Mouse (Mus musculus) olfactory bulb, adult 2 months (tissue): ENCODE data around the gene Gm5108. TPM values are rescaled to one million over a fixed set of nuclear protein-coding genes. Genes with fewer than 3 reads are reported as not detected.

Source experiments
- H3K27ac ChIP-seq: fragments of 200-500 bp; 2 replicates; pipeline ENCODE4 v1.5.1; 2012; ENCODE audit warnings: low read depth, low read length; ENCODE audit not compliant: insufficient read depth
- H3K4me1 ChIP-seq: fragments of 200-500 bp; 2 replicates; pipeline ENCODE4 v1.6.1; 2012; ENCODE audit warnings: low read length; ENCODE audit not compliant: control insufficient read depth, insufficient read depth
- H3K4me3 ChIP-seq: fragments of 200-500 bp; 2 replicates; pipeline ENCODE4 v1.5.1; 2012; ENCODE audit warnings: mild to moderate bottlenecking, low read depth, low read length, moderate library complexity; ENCODE audit not compliant: insufficient read depth
- CTCF ChIP-seq: fragments of 200-500 bp; IDR thresholded peaks from 2 replicates; pipeline ENCODE4 v1.5.1; 2012; ENCODE audit warnings: low read depth, mild to moderate bottlenecking, low read length, moderate library complexity; ENCODE audit not compliant: insufficient read depth
- POLR2A ChIP-seq: fragments of 200-500 bp; IDR thresholded peaks from 2 replicates; pipeline ENCODE4 v1.6.1; 2012; ENCODE audit warnings: mild to moderate bottlenecking, low read depth, low read length, moderate library complexity; ENCODE audit not compliant: insufficient read depth
- WGBS: fragments of 180-500 bp; shearing (Covaris S2); methylation state at CpG from one replicate; pipeline ENCODE4 v1.1.7; 2018; 5-methylcytosine and 5-hydroxymethylcytosine counted together
- polyA plus RNA-seq: library from polyadenylated mRNA; stranded (reverse); fragments of >200 nt; gene quantifications from 2 replicates; pipeline ENCODE4 v1.2.4, GENCODE M21; 2012; ENCODE audit warnings: low replicate concordance; ENCODE audit not compliant: missing spikeins, insufficient read depth, insufficient read length

Gene Gm5108
- polyA plus RNA-seq, 1 experiment = not detected

DNA sequence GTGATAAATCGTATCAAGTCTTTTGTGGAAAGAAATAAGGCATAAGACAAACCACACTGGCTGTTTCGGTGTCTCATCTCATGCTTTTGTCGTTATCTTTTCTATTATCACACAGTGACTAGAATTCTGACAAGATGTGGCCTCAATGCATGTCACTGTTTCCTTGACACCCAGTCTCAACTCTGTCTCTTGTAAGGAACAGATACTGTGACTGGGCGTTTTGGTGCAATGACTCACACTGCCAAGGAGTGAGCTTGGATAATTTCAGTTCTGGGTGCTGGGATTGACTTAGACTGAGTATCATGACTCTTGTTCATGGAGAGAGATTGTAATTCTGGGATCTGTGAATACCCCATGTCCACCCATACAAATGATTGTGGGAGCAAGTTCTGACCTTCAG lies 65.6 kb downstream of the Gm5108 start:
- no peaks in the 10 kb centered on the region for H3K4me1 ChIP-seq
- no peak overlapping the region for H3K27ac ChIP-seq
- TF ChIP-seq CTCF (no peak), POLR2A (no peak)
- WGBS = 79% methylated on average over 4 of the region's 4 CpGs
- no peak overlapping the region for H3K4me3 ChIP-seq

DNA sequence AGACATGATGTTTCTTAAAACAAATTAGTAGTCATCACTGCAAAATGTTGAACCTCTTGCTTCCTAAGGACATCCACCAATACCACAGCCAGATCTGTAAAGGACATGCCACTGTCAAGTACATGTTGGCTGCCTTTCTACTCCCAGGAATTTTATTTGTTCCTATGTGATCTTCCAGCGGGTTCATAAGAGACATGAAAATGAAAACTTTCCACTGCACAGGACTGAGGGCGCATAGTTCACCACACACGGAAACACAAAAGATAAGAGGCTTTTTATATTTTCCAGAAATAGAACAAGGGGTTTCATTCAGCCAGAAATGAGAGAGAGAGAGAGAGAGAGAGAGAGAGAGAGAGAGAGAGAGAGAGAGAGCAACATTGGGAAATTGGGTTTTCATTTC lies 70.1 kb downstream of the Gm5108 start:
- TF ChIP-seq CTCF (no peak), POLR2A (no peak)

GRCm38 (mm10) chr5:68012618-68013017 lies 71.1 kb downstream of the Gm5108 start:
- 22% methylated on average over 4 of the region's 4 CpGs for WGBS
- no peak for TF ChIP-seq POLR2A
- peak; percentile 48 for TF ChIP-seq CTCF
- Histone ChIP-seq H3K4me1 (no peaks in the 10 kb centered on the region), H3K4me3 (no peak overlapping the region), H3K27ac (no peak overlapping the region)

More for the DNA sequence above, 70.1 kb downstream of the Gm5108 start:
- H3K4me1 ChIP-seq = no peaks in the 10 kb centered on the region
- no peak overlapping the region for H3K4me3 ChIP-seq
- WGBS = 72% methylated on average over 3 of the region's 3 CpGs
- no peak overlapping the region for H3K27ac ChIP-seq

- Histone ChIP-seq H3K4me1 (no peaks in the 10 kb centered on the region), H3K4me3 (no peak overlapping the region), H3K27ac (no peak overlapping the region)
- 92% methylated on average over 2 of the region's 2 CpGs for WGBS
- TF ChIP-seq POLR2A (no peak), CTCF (no peak)
Observed at GRCm38 (mm10) chr5:68020870-68021269, 79.4 kb downstream of the Gm5108 start.

Other genes starting within 250 kb of the Gm5108 start
- gene Atp8a1, start 94.2 kb upstream of the Gm5108 start, polyA plus RNA-seq = not detected in 2 replicates
- not detected in 2 replicates for gene Gm21905, start 4.8 kb downstream of the Gm5108 start, polyA plus RNA-seq
- gene Grxcr1, start 90.2 kb downstream of the Gm5108 start, polyA plus RNA-seq = not detected in 2 replicates